Mouse (Mus musculus) midbrain, embryonic 16.5 days (tissue): ENCODE data around the gene Gss. TPM values are rescaled to one million over a fixed set of nuclear protein-coding genes. Genes with fewer than 3 reads are reported as not detected.

ENCODE experiments used
- ATAC-seq: fragments of 200-750 bp; cut with Nextera tagmentation; 2 replicates; pipeline ENCODE4 v1.8.0; 2017; ENCODE audit warnings: moderate TSS enrichment
- H3K27ac ChIP-seq: fragments of 300-500 bp; sonication (generic); 2 replicates; pipeline ENCODE4 v1.5.1; 2014; ENCODE audit warnings: mild to moderate bottlenecking, low read length, mixed read lengths
- H3K27me3 ChIP-seq: fragments of 300-500 bp; sonication (generic); 2 replicates; pipeline ENCODE4 v1.6.1; 2014; ENCODE audit warnings: low read depth, low read length, mixed read lengths; ENCODE audit not compliant: control insufficient read depth, insufficient read depth
- H3K36me3 ChIP-seq: fragments of 300-500 bp; sonication (generic); 2 replicates; pipeline ENCODE4 v1.6.1; 2014; ENCODE audit warnings: mild to moderate bottlenecking, low read length, moderate library complexity, mixed read lengths; ENCODE audit not compliant: control insufficient read depth, insufficient read depth
- H3K4me1 ChIP-seq: fragments of 300-500 bp; sonication (generic); 2 replicates; pipeline ENCODE4 v1.6.1; 2014; ENCODE audit warnings: mild to moderate bottlenecking, low read length, mixed read lengths; ENCODE audit not compliant: control insufficient read depth, insufficient read depth
- H3K4me2 ChIP-seq: fragments of 300-500 bp; sonication (generic); 2 replicates; pipeline ENCODE4 v1.6.1; 2014; ENCODE audit warnings: mild to moderate bottlenecking, low read length, mixed read lengths
- H3K4me3 ChIP-seq: fragments of 300-500 bp; sonication (generic); 2 replicates; pipeline ENCODE4 v1.5.1; 2014; ENCODE audit warnings: low read depth, mild to moderate bottlenecking, low read length, moderate library complexity, mixed read lengths
- H3K9ac ChIP-seq: fragments of 300-500 bp; sonication (generic); 2 replicates; pipeline ENCODE4 v1.6.1; 2014; ENCODE audit warnings: low read depth, low read length, mixed read lengths
- H3K9me3 ChIP-seq: fragments of 300-500 bp; sonication (generic); replicated peaks from 2 replicates; pipeline ENCODE4 v1.6.1; 2014; ENCODE audit warnings: mild to moderate bottlenecking, low read length, mixed read lengths; ENCODE audit not compliant: control insufficient read depth, poor library complexity, severe bottlenecking
- WGBS: fragments of 180-500 bp; shearing (Covaris S2); extraction: QIAGEN DNeasy Blood & Tissue Kit; methylation state at CpG from one replicate; pipeline ENCODE4 v1.1.7; 2014; 5-methylcytosine and 5-hydroxymethylcytosine counted together
- polyA plus RNA-seq: library from polyadenylated mRNA; unstranded; fragments of >200 nt; fragmentation: Nextera tagmentation; extraction: Ambion mirVana; gene quantifications from 2 replicates; pipeline ENCODE4 v1.2.1, GENCODE M21; 2015

Gene Gss
- polyA plus RNA-seq, 1 experiment from 2014 or later = 15.1 TPM

DNA sequence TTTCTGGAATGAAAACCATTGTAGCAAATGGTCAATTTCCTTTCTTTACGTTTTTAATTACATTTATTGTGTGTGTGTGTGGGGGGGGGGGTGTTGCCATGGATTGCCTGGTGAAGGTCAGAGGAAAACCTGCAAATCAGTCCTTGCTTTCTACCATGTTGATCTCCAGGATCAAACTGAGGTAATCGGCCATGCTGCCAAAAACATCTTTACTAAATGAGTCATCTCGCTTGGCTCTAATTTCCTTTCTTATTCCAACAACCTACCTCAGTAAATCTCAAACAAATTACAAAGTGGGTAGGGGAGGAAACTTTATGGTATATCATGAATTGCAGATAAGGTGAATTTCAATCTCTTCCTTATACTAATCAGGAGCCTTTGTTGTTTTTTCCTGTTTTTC is 4.5 kb downstream of the Gss start:
- ATAC-seq = no peak
- 81% methylated on average over 3 of the region's 3 CpGs for WGBS
- peaks cover 9% of the 10 kb centered on the region for H3K4me1 ChIP-seq

GRCm38 (mm10) chr2:155585486-155585885 is 7.1 kb downstream of the Gss start:
- no peaks in the 10 kb centered on the region for H3K36me3 ChIP-seq
- ATAC-seq = no peak
- no peak overlapping the region for H3K9ac ChIP-seq
- no peaks in the 10 kb centered on the region for H3K4me1 ChIP-seq
- H3K27me3 ChIP-seq = no peaks in the 10 kb centered on the region
- H3K4me2 ChIP-seq = no peak overlapping the region
- no peak overlapping the region for H3K27ac ChIP-seq
- WGBS = 37% methylated on average over 10 of the region's 10 CpGs
- no peak overlapping the region for H3K4me3 ChIP-seq
- H3K9me3 ChIP-seq = no peaks in the 10 kb centered on the region

More for the DNA sequence above, 4.5 kb downstream of the Gss start:
- Histone ChIP-seq H3K27ac (no peak overlapping the region), H3K4me2 (no peak overlapping the region), H3K9me3 (no peaks in the 10 kb centered on the region), H3K27me3 (no peaks in the 10 kb centered on the region), H3K4me3 (no peak overlapping the region), H3K36me3 (no peaks in the 10 kb centered on the region), H3K9ac (no peak overlapping the region)

DNA sequence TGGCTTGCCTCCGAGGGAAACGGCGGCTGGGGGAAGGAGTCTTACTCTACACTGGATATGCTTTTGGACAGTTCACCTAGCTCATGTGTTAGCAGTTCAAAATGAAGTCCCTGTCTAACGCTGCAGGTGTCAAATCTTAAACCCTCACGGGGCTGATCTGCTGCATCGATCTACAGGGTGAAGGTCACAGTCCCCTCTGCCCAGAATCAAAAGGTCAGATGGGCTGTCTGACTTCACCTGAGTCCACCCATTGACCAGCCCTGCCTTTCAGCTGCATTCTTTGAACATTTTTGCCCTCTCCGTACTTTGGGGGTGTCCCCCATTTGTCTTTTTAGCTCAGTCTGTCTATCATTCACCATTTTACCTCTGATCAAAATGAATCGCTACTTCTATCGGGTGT is 7.5 kb downstream of the Gss start:
- H3K27ac ChIP-seq = no peak overlapping the region
- no peak for ATAC-seq
- H3K9me3 ChIP-seq = no peaks in the 10 kb centered on the region
- no peak overlapping the region for H3K4me2 ChIP-seq
- no peaks in the 10 kb centered on the region for H3K4me1 ChIP-seq
- H3K9ac ChIP-seq = no peak overlapping the region
- 62% methylated on average over 9 of the region's 9 CpGs for WGBS
- no peak overlapping the region for H3K4me3 ChIP-seq
- no peaks in the 10 kb centered on the region for H3K36me3 ChIP-seq
- no peaks in the 10 kb centered on the region for H3K27me3 ChIP-seq

DNA sequence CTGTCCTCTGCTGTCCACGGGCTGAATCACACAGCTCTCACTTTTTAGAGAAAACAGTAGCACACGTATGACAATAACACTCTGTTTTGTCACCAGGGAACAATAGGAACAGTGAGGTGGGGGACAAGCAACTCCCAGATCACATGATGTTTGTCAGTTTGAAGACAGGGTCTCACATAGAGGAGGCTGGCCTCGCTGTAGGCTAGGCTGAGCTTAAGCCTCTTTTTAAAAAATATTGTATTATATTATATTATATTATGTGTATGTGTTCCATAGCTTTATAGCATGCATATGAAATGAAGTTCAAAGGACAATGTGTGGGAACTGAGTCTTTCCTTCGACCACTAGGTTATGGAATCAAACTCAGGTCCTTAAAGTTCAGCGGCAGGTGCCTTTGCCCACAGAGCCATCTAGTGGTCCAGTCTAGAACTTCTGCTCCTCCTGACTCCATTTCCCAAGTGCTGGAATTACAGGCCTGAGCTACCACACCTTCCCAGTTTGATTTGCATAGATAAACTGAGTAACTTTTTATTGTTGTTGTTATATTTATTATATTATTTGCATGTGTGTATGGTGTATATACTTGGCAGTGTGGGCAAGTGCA is 8.6 kb downstream of the Gss start:
- no peak for ATAC-seq
- H3K4me1 ChIP-seq = no peaks in the 10 kb centered on the region
- no peaks in the 10 kb centered on the region for H3K36me3 ChIP-seq
- no peak overlapping the region for H3K4me3 ChIP-seq
- H3K27ac ChIP-seq = no peak overlapping the region
- H3K9ac ChIP-seq = no peak overlapping the region
- no peaks in the 10 kb centered on the region for H3K9me3 ChIP-seq
- H3K27me3 ChIP-seq = no peaks in the 10 kb centered on the region
- WGBS = 44% methylated on average over 5 of the region's 5 CpGs
- no peak overlapping the region for H3K4me2 ChIP-seq

GRCm38 (mm10) chr2:155582996-155583395 is 9.6 kb downstream of the Gss start:
- H3K4me2 ChIP-seq = no peak overlapping the region
- no peaks in the 10 kb centered on the region for H3K36me3 ChIP-seq
- H3K9me3 ChIP-seq = no peaks in the 10 kb centered on the region
- no peak overlapping the region for H3K4me3 ChIP-seq
- ATAC-seq = no peak
- H3K4me1 ChIP-seq = no peaks in the 10 kb centered on the region
- no peaks in the 10 kb centered on the region for H3K27me3 ChIP-seq
- H3K27ac ChIP-seq = no peak overlapping the region
- H3K9ac ChIP-seq = no peak overlapping the region
- WGBS = 87% methylated on average over 5 of the region's 5 CpGs

GRCm38 (mm10) chr2:155582384-155582995 is 10.1 kb downstream of the Gss start:
- no peaks in the 10 kb centered on the region for H3K27me3 ChIP-seq
- H3K9me3 ChIP-seq = no peaks in the 10 kb centered on the region
- H3K36me3 ChIP-seq = no peaks in the 10 kb centered on the region
- WGBS = 81% methylated on average over 4 of the region's 4 CpGs
- no peak overlapping the region for H3K4me2 ChIP-seq
- ATAC-seq = no peak
- no peak overlapping the region for H3K4me3 ChIP-seq
- H3K4me1 ChIP-seq = no peaks in the 10 kb centered on the region
- H3K27ac ChIP-seq = no peak overlapping the region
- H3K9ac ChIP-seq = no peak overlapping the region

- Histone ChIP-seq H3K9ac (no peak overlapping the region), H3K9me3 (no peaks in the 10 kb centered on the region), H3K4me1 (no peaks in the 10 kb centered on the region), H3K27me3 (no peaks in the 10 kb centered on the region), H3K4me3 (no peak overlapping the region), H3K27ac (no peak overlapping the region), H3K4me2 (no peak overlapping the region), H3K36me3 (no peaks in the 10 kb centered on the region)
- ATAC-seq = no peak
- 90% methylated on average over 3 of the region's 3 CpGs for WGBS
Observed at GRCm38 (mm10) chr2:155580331-155580730, 12.3 kb downstream of the Gss start.

GRCm38 (mm10) chr2:155576656-155577055 is 16.0 kb downstream of the Gss start:
- H3K36me3 ChIP-seq = no peaks in the 10 kb centered on the region
- no peak overlapping the region for H3K9ac ChIP-seq
- no peaks in the 10 kb centered on the region for H3K4me1 ChIP-seq
- H3K4me2 ChIP-seq = no peak overlapping the region
- no peak overlapping the region for H3K4me3 ChIP-seq
- H3K27me3 ChIP-seq = no peaks in the 10 kb centered on the region
- no peak overlapping the region for H3K27ac ChIP-seq
- 87% methylated on average over 9 of the region's 9 CpGs for WGBS
- ATAC-seq = no peak
- no peaks in the 10 kb centered on the region for H3K9me3 ChIP-seq

DNA sequence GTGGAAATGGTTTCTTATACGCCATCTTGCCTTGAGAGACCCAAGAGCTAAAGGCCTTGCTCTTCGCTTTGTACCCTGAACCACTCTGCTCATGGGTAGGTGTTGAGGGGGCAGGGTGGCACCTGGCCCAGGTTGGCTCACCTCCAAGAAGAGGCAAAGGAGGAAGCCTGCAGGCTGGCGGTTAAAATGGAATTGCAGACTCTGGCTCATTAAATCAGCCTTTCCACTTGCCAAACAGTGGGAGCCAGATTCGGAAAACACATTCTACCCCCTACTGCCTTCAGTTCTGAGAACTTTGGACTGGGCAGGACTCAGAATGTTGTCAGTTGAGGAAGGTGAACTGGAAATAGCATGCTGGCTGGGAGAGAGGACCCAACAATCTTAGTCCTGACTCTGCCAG is 17.9 kb downstream of the Gss start:
- H3K27ac ChIP-seq = no peak overlapping the region

More for the DNA sequence above, 17.9 kb downstream of the Gss start:
- no peaks in the 10 kb centered on the region for H3K36me3 ChIP-seq
- no peaks in the 10 kb centered on the region for H3K9me3 ChIP-seq
- no peak overlapping the region for H3K4me3 ChIP-seq
- H3K27me3 ChIP-seq = no peaks in the 10 kb centered on the region
- WGBS = 88% methylated on average over 4 of the region's 4 CpGs
- no peak for ATAC-seq
- H3K9ac ChIP-seq = no peak overlapping the region
- no peaks in the 10 kb centered on the region for H3K4me1 ChIP-seq
- H3K4me2 ChIP-seq = no peak overlapping the region
